Mouse (Mus musculus) midbrain, embryonic 10.5 days (tissue): Measurements from ENCODE around the gene Pygl. TPM values are rescaled to one million over a fixed set of nuclear protein-coding genes. Genes with fewer than 3 reads are reported as not detected.
A peak's percentile ranks its signal among the peaks of the same experiment; 100 is the strongest.
"Not testable (repeated sequence)": the region's sequence is repeated elsewhere in the genome, so short reads cannot be mapped to it uniquely, and the experiment has no call there.

Experiments used
- DNase-seq: peaks from one replicate; pipeline ENCODE4 v3.0.0-alpha.2; 2017; ENCODE audit warnings: low spot score
- H3K27ac ChIP-seq: fragments of 300-500 bp; sonication (generic); replicated peaks from 2 replicates; pipeline ENCODE4 v1.5.1; 2016; ENCODE audit warnings: mild to moderate bottlenecking
- H3K27me3 ChIP-seq: fragments of 300-500 bp; sonication (generic); 2 replicates; pipeline ENCODE4 v1.6.1; 2016; ENCODE audit warnings: low read depth, mild to moderate bottlenecking; ENCODE audit not compliant: poor library complexity, severe bottlenecking
- H3K36me3 ChIP-seq: fragments of 300-500 bp; sonication (generic); 2 replicates; pipeline ENCODE4 v1.6.1; 2016; ENCODE audit warnings: mild to moderate bottlenecking, moderate library complexity
- H3K4me1 ChIP-seq: fragments of 300-500 bp; sonication (generic); 2 replicates; pipeline ENCODE4 v1.6.1; 2016
- H3K4me3 ChIP-seq: fragments of 300-500 bp; sonication (generic); 2 replicates; pipeline ENCODE4 v1.5.1; 2016; ENCODE audit warnings: mild to moderate bottlenecking, moderate library complexity
- H3K9me3 ChIP-seq: fragments of 300-500 bp; sonication (generic); replicated peaks from 2 replicates; pipeline ENCODE4 v1.6.1; 2016; ENCODE audit warnings: mild to moderate bottlenecking
- WGBS: fragments of 180-500 bp; shearing (Covaris S2); methylation state at CpG from one replicate; pipeline ENCODE4 v1.1.7; 2016; 5-methylcytosine and 5-hydroxymethylcytosine counted together
- polyA plus RNA-seq: library from polyadenylated mRNA; unstranded; fragments of >200 nt; fragmentation: Nextera tagmentation; extraction: Ambion mirVana; gene quantifications from 2 replicates; pipeline ENCODE4 v1.2.1, GENCODE M21; 2016

Pygl gene
- polyA plus RNA-seq, 1 experiment from 2014 or later: 10.9 TPM

GRCm38 (mm10) chr12:70144637-70145448 is 86.4 kb downstream of the Pygl start:
- peak; percentile 55 for DNase-seq
- 56% methylated on average over 20 of the region's 20 CpGs for WGBS
- H3K4me1 ChIP-seq: peaks cover 23% of the 10 kb centered on the region
- no peak overlapping the region for H3K4me3 ChIP-seq
- no peaks in the 10 kb centered on the region for H3K9me3 ChIP-seq
- peak overlapping the region; percentile 64 for H3K27ac ChIP-seq
- H3K27me3 ChIP-seq: peaks cover 6% of the 10 kb centered on the region; the same call in 1 of the 2 replicates
- no peaks in the 10 kb centered on the region for H3K36me3 ChIP-seq

DNA sequence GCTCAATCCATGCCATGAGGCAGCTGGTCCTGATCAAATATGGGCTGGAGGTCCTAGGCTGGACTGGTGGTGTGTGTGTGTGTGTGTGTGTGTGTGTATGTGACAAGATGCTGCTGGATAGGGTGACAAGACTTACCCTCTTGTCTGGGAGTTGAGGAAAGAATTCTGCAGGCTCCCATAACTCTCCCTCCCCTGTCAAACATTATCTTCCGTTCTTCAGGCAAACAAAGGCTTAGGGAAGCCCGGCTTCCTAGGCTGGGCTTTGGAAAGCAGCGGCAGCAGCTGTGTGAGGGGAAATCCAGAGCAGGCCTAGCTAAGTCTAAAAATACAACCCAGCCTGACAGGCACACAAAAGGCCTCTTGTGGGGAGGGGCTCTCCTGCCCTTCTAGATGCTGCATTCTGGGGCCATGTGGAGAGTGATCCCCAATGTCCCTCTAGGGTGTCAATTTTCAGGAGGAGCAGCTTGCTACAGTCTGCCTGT is 87.1 kb downstream of the Pygl start:
- not testable (repeated sequence) for H3K9me3 ChIP-seq, DNase-seq, H3K4me3 ChIP-seq, H3K36me3 ChIP-seq, H3K27me3 ChIP-seq
- Histone ChIP-seq H3K4me1 (peaks cover 22% of the 10 kb centered on the region), H3K27ac (peak overlapping the region; percentile 64)
- WGBS: 26% methylated on average over 3 of the region's 3 CpGs

GRCm38 (mm10) chr12:70140993-70141576 is 90.2 kb downstream of the Pygl start:
- Histone ChIP-seq H3K27me3 (peaks cover 2% of the 10 kb centered on the region; the same call in 1 of the 2 replicates), H3K27ac (no peak overlapping the region), H3K9me3 (no peaks in the 10 kb centered on the region), H3K4me1 (0 out of 2 replicates have a peak, but pooled peaks cover 4% of the 10 kb centered on the region), H3K36me3 (no peaks in the 10 kb centered on the region), H3K4me3 (no peak overlapping the region)
- WGBS: 87% methylated on average over 5 of the region's 5 CpGs
- DNase-seq: no peak

Other genes starting within 250 kb of the Pygl start
- 2.4 and 3.9 TPM in 2 replicates for gene Sav1, start 244.5 kb downstream of the Pygl start, polyA plus RNA-seq
- gene Nin, start 117.8 kb downstream of the Pygl start, polyA plus RNA-seq: 9.4 and 10.0 TPM in 2 replicates
- 0.10 TPM in 1 of 2 replicates, not detected in the other for gene Abhd12b, start 77.3 kb downstream of the Pygl start, polyA plus RNA-seq
- 22.5 and 34.1 TPM in 2 replicates for gene Trim9, start 116.1 kb upstream of the Pygl start, polyA plus RNA-seq
- gene Tmx1, start 221.6 kb upstream of the Pygl start, polyA plus RNA-seq: 141 and 143 TPM in 2 replicates